Mouse (Mus musculus): ENCODE measurements at regions not wholly inside any gene's neighbourhood (a gene's known extent, or its start where the extent isn't known, plus 50 kb on each side); places are given as distances from the start of the nearest gene placed in this dataset.
A peak's percentile ranks its signal among the peaks of the same experiment; 100 is the strongest.

DNA sequence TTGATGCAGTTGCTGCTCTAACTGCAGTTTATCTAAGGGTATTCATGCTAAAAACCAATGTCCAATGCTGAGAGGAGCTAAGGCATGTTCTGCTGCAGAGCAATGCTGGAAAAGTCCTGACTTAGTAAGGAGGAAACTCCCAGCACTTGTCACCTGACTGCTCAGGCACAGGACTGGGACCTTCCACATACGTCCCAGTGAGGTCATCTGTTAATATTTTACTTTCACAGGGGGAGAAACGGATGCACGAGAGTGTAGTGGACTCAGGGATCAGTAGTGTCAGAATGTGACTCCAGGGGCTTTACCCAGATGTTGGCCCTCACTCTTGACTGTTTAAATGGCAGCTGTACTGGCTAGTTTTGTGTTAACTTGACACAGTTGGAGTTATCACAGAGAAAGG is 231.5 kb upstream of the Eef2kmt start:
- no peak for ATAC-seq
- Histone ChIP-seq H3K9me3 (no peaks in the 10 kb centered on the region), H3K4me1 (replicated peaks) (no peaks in the 10 kb centered on the region), H3K27me3 (peaks cover 5% of the 10 kb centered on the region; the same call in 1 of the 2 replicates), H3K36me3 (no peaks in the 10 kb centered on the region), H3K4me3 (replicated peaks) (no peak overlapping the region), H3K9ac (replicated peaks) (no peak overlapping the region), H3K27ac (no peak overlapping the region), H3K4me2 (replicated peaks) (no peak overlapping the region)
- WGBS = 75% methylated on average over 3 of the region's 3 CpGs

DNA sequence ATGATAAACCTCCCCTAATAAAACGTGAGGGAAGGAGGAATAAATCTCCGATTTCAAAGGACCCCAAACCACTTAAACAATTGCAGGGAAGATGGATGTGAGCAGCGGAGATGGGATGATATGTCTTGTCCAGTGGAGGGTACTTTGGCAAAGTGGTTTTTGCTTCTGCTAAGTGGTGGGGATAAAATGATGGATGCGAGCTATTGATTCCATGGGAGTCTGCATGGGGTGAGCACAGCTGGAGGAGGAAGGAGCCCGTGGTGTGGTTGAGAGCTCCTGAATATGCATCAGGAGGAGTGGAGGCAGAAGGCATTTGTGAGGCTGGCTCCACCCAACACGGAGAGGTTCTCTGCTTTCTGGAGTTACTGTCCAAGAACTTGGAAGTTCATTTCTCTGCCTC is 227.6 kb upstream of the Eef2kmt start:
- no peak for ATAC-seq
- H3K4me3 ChIP-seq (replicated peaks) = no peak overlapping the region
- no peaks in the 10 kb centered on the region for H3K4me1 ChIP-seq (replicated peaks)
- no peak overlapping the region for H3K4me2 ChIP-seq (replicated peaks)
- no peaks in the 10 kb centered on the region for H3K36me3 ChIP-seq
- H3K9me3 ChIP-seq = no peaks in the 10 kb centered on the region
- 35% methylated on average over 6 of the region's 6 CpGs for WGBS
- H3K27ac ChIP-seq = no peak overlapping the region
- no peak overlapping the region for H3K9ac ChIP-seq (replicated peaks)
- peaks cover 5% of the 10 kb centered on the region; the same call in 1 of the 2 replicates for H3K27me3 ChIP-seq

DNA sequence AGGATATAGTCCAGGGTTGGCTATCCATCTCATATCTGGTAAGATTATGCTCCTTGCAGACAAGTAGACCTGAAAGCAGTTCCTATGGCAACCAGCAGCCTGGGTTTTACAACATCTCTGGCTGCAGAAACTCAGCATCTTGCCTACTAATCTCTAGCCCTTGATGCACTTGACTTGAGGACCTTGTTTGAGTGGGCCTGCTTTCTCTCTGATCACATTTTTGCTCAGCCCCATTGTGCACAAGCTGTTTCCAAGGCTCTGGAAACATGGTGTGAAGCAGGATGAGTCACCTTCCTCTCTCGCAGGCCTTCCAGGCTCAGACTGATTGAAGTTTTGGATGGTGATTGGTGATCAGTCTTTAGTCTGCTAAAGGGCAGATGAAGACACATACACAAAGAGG is 224.4 kb upstream of the Eef2kmt start:
- 74% methylated on average over 1 of the region's 1 CpGs for WGBS
- Histone ChIP-seq H3K27me3 (peaks cover 5% of the 10 kb centered on the region; the same call in 1 of the 2 replicates), H3K27ac (no peak overlapping the region), H3K36me3 (no peaks in the 10 kb centered on the region), H3K4me1 (replicated peaks) (peaks cover 8% of the 10 kb centered on the region), H3K9ac (replicated peaks) (no peak overlapping the region), H3K4me3 (replicated peaks) (no peak overlapping the region), H3K4me2 (replicated peaks) (no peak overlapping the region), H3K9me3 (no peaks in the 10 kb centered on the region)
- no peak for ATAC-seq

GRCm38 (mm10) chr16:5478970-5479369 is 223.2 kb upstream of the Eef2kmt start:
- H3K36me3 ChIP-seq = no peaks in the 10 kb centered on the region
- H3K4me1 ChIP-seq (replicated peaks) = peaks cover 17% of the 10 kb centered on the region
- no peak for ATAC-seq
- H3K27me3 ChIP-seq = peaks cover 2% of the 10 kb centered on the region; the same call in 1 of the 2 replicates
- H3K4me2 ChIP-seq (replicated peaks) = no peak overlapping the region
- no peak overlapping the region for H3K4me3 ChIP-seq (replicated peaks)
- H3K9ac ChIP-seq (replicated peaks) = no peak overlapping the region
- no peak overlapping the region for H3K27ac ChIP-seq
- H3K9me3 ChIP-seq = no peaks in the 10 kb centered on the region

DNA sequence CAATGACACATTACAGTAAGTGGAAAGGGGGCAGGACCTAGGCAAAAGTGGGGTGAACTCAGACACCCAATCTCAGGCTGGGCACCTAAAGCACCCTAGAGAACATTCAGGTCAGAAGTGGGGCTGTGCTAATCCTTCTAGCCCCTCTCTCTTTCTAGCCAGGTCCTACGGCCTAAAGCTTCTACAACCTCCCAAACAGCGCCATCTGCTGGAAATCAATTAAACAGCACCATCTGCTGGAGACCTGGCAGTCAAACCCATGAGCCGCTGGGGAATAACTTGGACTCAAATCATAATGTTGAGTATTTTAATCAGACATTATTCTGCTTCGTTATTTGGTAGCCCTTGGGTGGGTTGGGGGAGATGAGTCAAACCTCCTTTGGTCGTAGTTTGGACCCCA is 215.5 kb upstream of the Eef2kmt start:
- no peak for ATAC-seq
- H3K4me3 ChIP-seq (replicated peaks) = no peak overlapping the region
- H3K9ac ChIP-seq (replicated peaks) = no peak overlapping the region
- no peak overlapping the region for H3K27ac ChIP-seq
- H3K4me2 ChIP-seq (replicated peaks) = no peak overlapping the region
- H3K27me3 ChIP-seq = peaks cover 18% of the 10 kb centered on the region
- no peaks in the 10 kb centered on the region for H3K9me3 ChIP-seq
- no peaks in the 10 kb centered on the region for H3K36me3 ChIP-seq
- H3K4me1 ChIP-seq (replicated peaks) = peaks cover 24% of the 10 kb centered on the region
- 20% methylated on average over 5 of the region's 5 CpGs for WGBS

- Histone ChIP-seq H3K4me1 (replicated peaks) (no peaks in the 10 kb centered on the region), H3K27me3 (peaks cover 16% of the 10 kb centered on the region), H3K4me2 (replicated peaks) (no peak overlapping the region), H3K36me3 (no peaks in the 10 kb centered on the region), H3K27ac (no peak overlapping the region), H3K4me3 (replicated peaks) (no peak overlapping the region), H3K9ac (replicated peaks) (no peak overlapping the region), H3K9me3 (no peaks in the 10 kb centered on the region)
- 0 out of 2 replicates have a peak, but pooled peaks have one; percentile 55 for ATAC-seq
- 11% methylated on average over 3 of the region's 3 CpGs for WGBS
These were observed 211.8 kb upstream of the Eef2kmt start for GRCm38 (mm10) chr16:5467587-5467986.

DNA sequence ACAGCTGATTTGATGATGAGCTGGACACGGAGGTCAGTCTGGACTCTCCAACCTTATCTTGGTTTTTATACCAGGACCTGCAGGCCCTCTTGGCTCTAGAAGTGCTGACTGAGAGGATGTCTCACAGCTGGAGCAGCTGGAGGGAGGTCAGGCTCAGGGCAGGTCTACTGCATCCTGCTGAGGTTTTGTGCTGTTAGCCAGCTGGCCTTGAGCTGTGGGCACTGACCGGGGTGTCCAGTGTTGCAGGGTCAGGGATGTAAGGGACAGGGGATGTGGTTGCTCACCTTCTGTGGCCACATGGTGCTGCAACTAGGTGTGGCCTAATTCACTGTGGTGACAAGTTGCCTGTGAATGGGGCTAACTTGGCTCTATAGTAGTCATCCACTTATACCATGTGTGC is 211.0 kb upstream of the Eef2kmt start:
- H3K4me2 ChIP-seq (replicated peaks) = no peak overlapping the region
- no peak for ATAC-seq
- H3K4me1 ChIP-seq (replicated peaks) = no peaks in the 10 kb centered on the region
- peaks cover 11% of the 10 kb centered on the region; the same call in 1 of the 2 replicates for H3K27me3 ChIP-seq
- H3K27ac ChIP-seq = no peak overlapping the region
- H3K4me3 ChIP-seq (replicated peaks) = no peak overlapping the region
- H3K9me3 ChIP-seq = no peaks in the 10 kb centered on the region
- no peak overlapping the region for H3K9ac ChIP-seq (replicated peaks)
- H3K36me3 ChIP-seq = no peaks in the 10 kb centered on the region
- 58% methylated on average over 2 of the region's 2 CpGs for WGBS

DNA sequence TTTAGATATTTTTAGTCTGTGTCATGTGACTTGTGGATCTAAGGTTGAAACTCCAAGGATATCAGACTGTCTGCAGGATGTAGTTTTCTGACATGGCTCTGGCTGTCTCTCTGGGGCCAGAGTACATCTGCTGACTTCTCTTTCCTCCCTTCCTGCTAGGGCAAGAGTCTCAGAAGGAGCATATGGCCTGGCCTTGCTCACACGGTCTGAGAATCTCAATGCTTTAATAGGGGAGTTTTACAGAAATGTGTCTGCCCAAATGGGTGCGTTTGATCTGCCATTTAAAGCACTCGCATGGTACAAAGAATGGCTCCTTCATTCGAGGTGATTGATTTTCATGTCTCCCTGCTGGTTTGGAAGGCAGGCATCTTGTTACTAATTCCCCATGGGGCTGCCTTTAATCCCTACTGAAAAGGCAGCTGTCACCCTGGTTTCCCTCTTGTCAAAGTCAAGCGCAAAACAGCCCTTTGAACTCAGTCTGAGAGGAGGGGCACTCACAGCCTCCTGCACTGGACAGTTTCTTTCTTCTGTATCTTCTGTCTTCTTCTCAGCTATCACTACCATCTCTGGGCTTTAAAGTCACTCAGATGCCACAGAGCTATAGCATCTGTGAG is 199.7 kb upstream of the Eef2kmt start:
- peak; percentile 80 for ATAC-seq
- H3K27ac ChIP-seq = peak overlapping the region; percentile 10; the same call in 1 of the 2 replicates

DNA sequence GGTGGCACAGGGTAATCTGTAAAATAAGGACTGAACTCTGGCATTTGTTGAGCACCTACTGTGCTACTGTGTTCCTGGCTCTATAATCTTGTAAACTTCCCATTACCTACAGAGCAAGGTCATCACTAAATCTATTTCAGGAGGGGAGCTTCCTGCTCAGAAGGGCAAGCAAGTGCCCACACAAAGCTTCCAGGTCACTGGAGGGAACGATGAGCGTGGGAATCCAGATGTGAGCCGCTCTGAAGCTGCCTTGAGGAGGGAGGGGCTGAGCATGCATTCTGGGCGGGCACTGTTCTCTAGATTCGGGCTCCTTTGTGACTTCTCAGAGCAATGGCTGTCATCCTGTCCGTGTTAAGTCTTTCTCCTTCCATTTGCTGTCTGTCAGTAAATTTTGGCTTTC is 198.5 kb upstream of the Eef2kmt start:
- peaks cover 49% of the 10 kb centered on the region for H3K27me3 ChIP-seq
- H3K9me3 ChIP-seq = no peaks in the 10 kb centered on the region
- no peak for ATAC-seq
- peaks cover 27% of the 10 kb centered on the region for H3K4me1 ChIP-seq (replicated peaks)
- H3K9ac ChIP-seq (replicated peaks) = no peak overlapping the region
- H3K4me2 ChIP-seq (replicated peaks) = no peak overlapping the region
- H3K36me3 ChIP-seq = no peaks in the 10 kb centered on the region
- WGBS = 5% methylated on average over 6 of the region's 6 CpGs
- no peak overlapping the region for H3K4me3 ChIP-seq (replicated peaks)
- no peak overlapping the region for H3K27ac ChIP-seq

More for the DNA sequence above, 199.7 kb upstream of the Eef2kmt start:
- Histone ChIP-seq H3K9ac (replicated peaks) (no peak overlapping the region), H3K36me3 (no peaks in the 10 kb centered on the region), H3K9me3 (no peaks in the 10 kb centered on the region), H3K4me1 (replicated peaks) (peaks cover 27% of the 10 kb centered on the region), H3K4me2 (replicated peaks) (no peak overlapping the region), H3K4me3 (replicated peaks) (no peak overlapping the region), H3K27me3 (peaks cover 47% of the 10 kb centered on the region)
- WGBS = 3% methylated on average over 5 of the region's 5 CpGs

DNA sequence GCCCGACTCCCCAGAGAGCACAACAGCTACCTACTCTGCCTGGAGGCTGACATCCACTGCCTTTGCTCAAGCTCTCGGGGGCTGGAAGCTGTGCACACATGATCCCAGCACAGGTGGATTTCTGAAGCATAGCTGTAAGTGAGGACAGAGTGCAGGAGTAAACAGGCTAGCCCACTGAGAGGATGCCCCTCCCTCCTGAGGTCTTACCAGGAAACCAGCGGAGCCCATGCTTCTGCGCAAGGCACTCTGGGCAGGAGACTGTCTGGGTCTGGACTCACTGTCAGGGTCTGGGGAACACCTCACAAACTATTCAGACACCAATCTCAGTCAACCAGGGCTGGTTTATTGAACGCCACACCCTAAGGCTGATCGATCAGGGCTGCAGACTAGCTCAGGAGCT is 197.2 kb upstream of the Eef2kmt start:
- Histone ChIP-seq H3K9ac (replicated peaks) (no peak overlapping the region), H3K36me3 (no peaks in the 10 kb centered on the region), H3K4me1 (replicated peaks) (peaks cover 27% of the 10 kb centered on the region), H3K27me3 (peaks cover 42% of the 10 kb centered on the region), H3K4me2 (replicated peaks) (no peak overlapping the region), H3K4me3 (replicated peaks) (no peak overlapping the region), H3K27ac (no peak overlapping the region), H3K9me3 (no peaks in the 10 kb centered on the region)
- 80% methylated on average over 6 of the region's 6 CpGs for WGBS
- ATAC-seq = peak; percentile 34

DNA sequence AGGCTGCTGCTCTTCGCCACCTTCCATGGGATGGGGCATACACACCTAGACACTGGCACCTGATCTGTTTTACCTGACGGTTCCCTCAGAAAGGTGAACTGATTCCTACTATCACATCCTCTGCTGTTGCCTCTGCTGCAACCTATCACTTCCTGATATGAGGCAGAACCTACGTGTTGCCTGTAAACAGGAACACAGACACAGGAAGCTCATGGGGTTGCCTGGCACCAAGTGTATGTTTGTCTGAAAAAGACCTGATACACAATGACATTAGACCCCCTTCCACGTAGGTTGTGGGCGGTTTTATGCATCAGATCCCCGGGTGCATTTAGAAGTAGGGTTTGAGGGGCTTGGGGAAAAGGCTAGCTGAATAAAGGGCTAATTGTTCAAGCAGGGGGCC is 190.0 kb upstream of the Eef2kmt start:
- Histone ChIP-seq H3K36me3 (no peaks in the 10 kb centered on the region), H3K9ac (replicated peaks) (no peak overlapping the region), H3K27me3 (peaks cover 24% of the 10 kb centered on the region; the same call in 1 of the 2 replicates), H3K4me3 (replicated peaks) (no peak overlapping the region), H3K4me1 (replicated peaks) (no peaks in the 10 kb centered on the region), H3K27ac (no peak overlapping the region), H3K4me2 (replicated peaks) (no peak overlapping the region), H3K9me3 (no peaks in the 10 kb centered on the region)
- 71% methylated on average over 6 of the region's 6 CpGs for whole genome bisulfite sequencing
- ATAC-seq = no peak

GRCm38 (mm10) chr16:5444785-5445184 is 189.0 kb upstream of the Eef2kmt start:
- H3K27ac ChIP-seq = no peak overlapping the region
- 73% methylated on average over 2 of the region's 2 CpGs for WGBS
- H3K4me3 ChIP-seq (replicated peaks) = no peak overlapping the region
- H3K4me1 ChIP-seq (replicated peaks) = no peaks in the 10 kb centered on the region
- H3K9me3 ChIP-seq = no peaks in the 10 kb centered on the region
- no peak overlapping the region for H3K4me2 ChIP-seq (replicated peaks)
- no peaks in the 10 kb centered on the region for H3K36me3 ChIP-seq
- no peak for ATAC-seq
- peaks cover 20% of the 10 kb centered on the region; the same call in 1 of the 2 replicates for H3K27me3 ChIP-seq
- H3K9ac ChIP-seq (replicated peaks) = no peak overlapping the region

GRCm38 (mm10) chr16:5439717-5440116 is 183.9 kb upstream of the Eef2kmt start:
- WGBS = 89% methylated on average over 2 of the region's 2 CpGs
- Histone ChIP-seq H3K27me3 (0 out of 2 replicates have a peak, but pooled peaks cover 11% of the 10 kb centered on the region), H3K4me1 (replicated peaks) (no peaks in the 10 kb centered on the region), H3K9me3 (no peaks in the 10 kb centered on the region), H3K9ac (replicated peaks) (no peak overlapping the region), H3K27ac (no peak overlapping the region), H3K36me3 (no peaks in the 10 kb centered on the region), H3K4me3 (replicated peaks) (no peak overlapping the region), H3K4me2 (replicated peaks) (no peak overlapping the region)
- no peak for ATAC-seq

Measured in midbrain, embryonic 13.5 days (tissue).